Mouse (Mus musculus) liver, adult 2 months (tissue): ENCODE results near the gene Oard1.

ENCODE experiments used
- CTCF ChIP-seq: fragments of 200-500 bp; IDR thresholded peaks from 2 replicates; pipeline ENCODE4 v1.5.1; 2011; ENCODE audit warnings: low read depth, low read length, control low read depth
- POLR2A ChIP-seq: fragments of 200-500 bp; IDR thresholded peaks from 2 replicates; pipeline ENCODE4 v1.6.1; 2011; ENCODE audit warnings: low read length, control low read depth; ENCODE audit not compliant: insufficient read depth; ENCODE audit errors: extremely low read depth

DNA sequence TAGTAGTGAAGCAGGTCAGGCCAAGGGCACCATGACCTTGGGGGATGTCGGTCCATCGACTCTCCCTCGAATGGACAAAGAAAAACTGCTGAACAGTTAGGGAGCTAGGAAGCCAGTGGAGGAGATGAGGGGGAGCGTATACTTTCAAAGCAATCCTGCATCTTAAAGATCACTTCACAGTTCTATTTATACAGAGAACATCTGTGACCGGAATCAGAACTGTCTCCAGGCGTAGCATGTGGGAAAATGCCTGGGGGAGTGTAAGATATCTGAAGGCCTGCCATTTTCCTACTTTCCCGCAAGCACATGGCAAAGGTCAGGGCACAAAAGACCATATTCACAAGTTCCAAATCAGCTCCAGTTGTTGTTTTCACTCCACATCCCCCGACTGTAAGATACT is 36.8 kb upstream of the Oard1 start:
- TF ChIP-seq POLR2A: no peak
- no peak for TF ChIP-seq CTCF
